Mouse (Mus musculus): ENCODE data around the gene Nrxn2. TPM values are rescaled to one million over a fixed set of nuclear protein-coding genes. Genes with fewer than 3 reads are reported as not detected.

The Nrxn2 gene
- polyA plus RNA-seq, 1 experiment from 2014 or later, result 0.50 TPM

DNA sequence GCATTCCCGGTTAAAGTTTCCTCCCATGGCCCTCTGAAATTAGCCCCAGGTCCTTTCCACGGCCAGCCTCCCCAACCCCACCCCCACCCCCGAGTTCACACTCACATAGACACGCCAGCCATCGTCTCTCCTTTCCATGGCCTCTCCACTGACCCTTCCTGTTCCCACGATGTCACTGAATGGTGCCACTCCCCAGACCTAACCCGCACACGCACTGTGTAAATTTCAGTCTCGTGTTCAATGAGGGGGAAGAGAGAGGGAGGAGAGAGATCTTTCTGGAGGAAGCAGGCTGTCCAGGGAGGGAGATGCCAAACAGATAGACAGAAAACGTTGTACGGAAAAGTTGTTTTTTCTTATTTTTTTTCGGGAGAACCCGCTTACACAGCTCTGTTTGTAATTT, 111.8 kb downstream of the Nrxn2 start:
- Histone ChIP-seq H3K9ac (ENCODE audit: low read depth, low read length) (no peak overlapping the region), H3K9me3 (replicated peaks; ENCODE audit: control insufficient read depth, low read length) (no peaks in the 10 kb centered on the region), H3K4me3 (ENCODE audit: low read depth, low read length) (no peak overlapping the region), H3K27ac (ENCODE audit: low read length) (no peak overlapping the region), H3K36me3 (ENCODE audit: control insufficient read depth, insufficient read depth) (no peaks in the 10 kb centered on the region), H3K27me3 (ENCODE audit: control insufficient read depth, insufficient read depth, low read depth, low read length) (peaks cover 53% of the 10 kb centered on the region), H3K4me2 (ENCODE audit: low read depth, low read length) (no peak overlapping the region), H3K4me1 (ENCODE audit: control insufficient read depth, low read depth, low read length) (no peaks in the 10 kb centered on the region)
- 23% methylated on average over 13 of the region's 13 CpGs for WGBS (ENCODE audit: insufficient replicate concordance)
- ATAC-seq (ENCODE audit: low read depth), result no peak

DNA sequence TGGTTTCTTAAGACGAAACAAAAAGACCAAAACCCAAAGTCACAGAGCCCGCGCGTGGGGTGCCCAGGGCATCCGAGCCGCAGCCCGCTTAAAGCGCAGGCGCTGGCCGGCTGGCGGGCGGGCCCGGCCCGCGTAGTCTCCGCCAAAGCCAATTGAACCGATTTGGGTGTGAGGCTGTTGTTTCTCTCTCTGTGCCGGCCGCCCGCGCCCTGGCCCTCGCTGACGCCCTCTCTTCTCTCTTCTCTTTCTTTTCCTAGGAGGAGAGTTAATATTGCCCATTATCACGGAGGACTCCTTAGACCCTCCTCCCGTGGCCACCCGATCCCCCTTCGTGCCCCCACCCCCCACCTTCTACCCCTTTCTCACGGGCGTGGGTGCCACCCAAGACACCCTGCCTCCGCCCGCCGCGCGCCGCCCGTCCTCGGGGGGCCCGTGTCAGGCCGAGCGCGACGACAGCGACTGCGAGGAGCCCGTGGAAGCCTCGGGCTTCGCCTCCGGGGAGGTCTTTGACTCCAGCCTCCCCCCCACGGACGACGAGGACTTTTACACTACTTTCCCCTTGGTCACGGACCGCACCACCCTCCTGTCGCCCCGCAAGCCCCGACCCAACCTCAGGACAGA, 112.6 kb downstream of the Nrxn2 start:
- Histone ChIP-seq H3K27me3 (ENCODE audit: control insufficient read depth, insufficient read depth, low read depth, low read length) (peaks cover 53% of the 10 kb centered on the region), H3K9me3 (replicated peaks; ENCODE audit: control insufficient read depth, low read length) (no peaks in the 10 kb centered on the region), H3K36me3 (ENCODE audit: control insufficient read depth, insufficient read depth) (no peaks in the 10 kb centered on the region), H3K27ac (ENCODE audit: low read length) (no peak overlapping the region), H3K4me1 (ENCODE audit: control insufficient read depth, low read depth, low read length) (no peaks in the 10 kb centered on the region), H3K4me3 (ENCODE audit: low read depth, low read length) (peak overlapping the region; percentile 23), H3K4me2 (ENCODE audit: low read depth, low read length) (peak overlapping the region; percentile 51), H3K9ac (ENCODE audit: low read depth, low read length) (no peak overlapping the region)
- WGBS (ENCODE audit: insufficient replicate concordance), result 1% methylated on average over 56 of the region's 56 CpGs
- no peak for ATAC-seq (ENCODE audit: low read depth)

DNA sequence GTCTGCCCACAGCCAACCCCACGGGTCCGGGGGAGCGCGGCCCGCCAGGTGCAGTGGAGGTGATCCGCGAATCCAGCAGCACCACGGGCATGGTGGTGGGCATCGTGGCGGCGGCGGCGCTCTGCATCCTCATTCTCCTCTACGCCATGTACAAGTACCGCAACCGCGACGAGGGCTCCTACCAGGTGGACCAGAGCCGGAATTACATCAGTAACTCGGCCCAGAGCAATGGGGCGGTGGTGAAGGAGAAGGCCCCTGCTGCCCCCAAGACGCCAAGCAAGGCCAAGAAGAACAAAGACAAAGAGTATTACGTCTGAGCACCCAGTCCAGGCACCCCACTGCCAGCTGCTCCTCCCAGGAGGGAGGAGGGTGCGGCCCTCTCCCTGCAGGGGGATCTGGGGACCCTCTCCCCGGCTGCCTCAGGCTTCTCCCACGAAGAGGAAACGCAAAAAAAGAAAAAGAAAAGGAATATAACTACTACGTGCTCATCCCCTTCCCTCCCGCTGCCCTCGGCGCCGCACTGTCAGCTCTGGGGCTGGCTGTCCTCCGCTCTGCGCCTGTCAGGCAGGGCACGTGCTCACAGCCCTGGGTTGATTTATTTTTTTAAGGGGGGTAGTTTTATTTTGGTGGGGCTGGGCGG, 113.4 kb downstream of the Nrxn2 start:
- Histone ChIP-seq H3K4me2 (ENCODE audit: low read depth, low read length) (peak overlapping the region; percentile 51; the same call in 1 of the 2 replicates), H3K27me3 (ENCODE audit: control insufficient read depth, insufficient read depth, low read depth, low read length) (peaks cover 53% of the 10 kb centered on the region), H3K4me1 (ENCODE audit: control insufficient read depth, low read depth, low read length) (no peaks in the 10 kb centered on the region), H3K9ac (ENCODE audit: low read depth, low read length) (no peak overlapping the region), H3K4me3 (ENCODE audit: low read depth, low read length) (0 out of 2 replicates have a peak overlapping the region, but pooled peaks have one; percentile 23), H3K9me3 (replicated peaks; ENCODE audit: control insufficient read depth, low read length) (no peaks in the 10 kb centered on the region), H3K27ac (ENCODE audit: low read length) (no peak overlapping the region), H3K36me3 (ENCODE audit: control insufficient read depth, insufficient read depth) (no peaks in the 10 kb centered on the region)
- under 1% methylated on average over 35 of the region's 36 CpGs for WGBS (ENCODE audit: insufficient replicate concordance)
- no peak for ATAC-seq (ENCODE audit: low read depth)

DNA sequence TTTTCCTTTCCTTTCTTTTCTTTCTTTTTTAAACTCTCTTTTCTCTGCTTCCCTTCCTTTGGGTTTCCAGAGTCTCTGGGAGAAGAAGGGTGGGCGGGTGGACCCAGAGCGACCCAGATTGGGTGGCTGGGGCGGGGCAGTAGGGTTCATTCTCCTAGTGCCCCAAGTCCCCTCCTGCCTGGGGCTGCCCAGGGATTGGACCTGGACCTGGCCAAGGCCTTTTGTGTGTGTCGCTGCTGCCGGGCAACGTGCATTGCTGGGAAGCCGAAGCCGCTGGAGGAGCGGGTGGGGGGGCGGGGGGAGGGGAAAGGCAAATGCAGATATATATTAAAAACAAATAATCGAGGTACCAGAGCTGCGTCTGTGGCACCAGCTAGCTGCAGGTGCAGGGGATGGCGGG, 114.1 kb downstream of the Nrxn2 start:
- Histone ChIP-seq H3K9ac (ENCODE audit: low read depth, low read length) (no peak overlapping the region), H3K4me2 (ENCODE audit: low read depth, low read length) (no peak overlapping the region)

DNA sequence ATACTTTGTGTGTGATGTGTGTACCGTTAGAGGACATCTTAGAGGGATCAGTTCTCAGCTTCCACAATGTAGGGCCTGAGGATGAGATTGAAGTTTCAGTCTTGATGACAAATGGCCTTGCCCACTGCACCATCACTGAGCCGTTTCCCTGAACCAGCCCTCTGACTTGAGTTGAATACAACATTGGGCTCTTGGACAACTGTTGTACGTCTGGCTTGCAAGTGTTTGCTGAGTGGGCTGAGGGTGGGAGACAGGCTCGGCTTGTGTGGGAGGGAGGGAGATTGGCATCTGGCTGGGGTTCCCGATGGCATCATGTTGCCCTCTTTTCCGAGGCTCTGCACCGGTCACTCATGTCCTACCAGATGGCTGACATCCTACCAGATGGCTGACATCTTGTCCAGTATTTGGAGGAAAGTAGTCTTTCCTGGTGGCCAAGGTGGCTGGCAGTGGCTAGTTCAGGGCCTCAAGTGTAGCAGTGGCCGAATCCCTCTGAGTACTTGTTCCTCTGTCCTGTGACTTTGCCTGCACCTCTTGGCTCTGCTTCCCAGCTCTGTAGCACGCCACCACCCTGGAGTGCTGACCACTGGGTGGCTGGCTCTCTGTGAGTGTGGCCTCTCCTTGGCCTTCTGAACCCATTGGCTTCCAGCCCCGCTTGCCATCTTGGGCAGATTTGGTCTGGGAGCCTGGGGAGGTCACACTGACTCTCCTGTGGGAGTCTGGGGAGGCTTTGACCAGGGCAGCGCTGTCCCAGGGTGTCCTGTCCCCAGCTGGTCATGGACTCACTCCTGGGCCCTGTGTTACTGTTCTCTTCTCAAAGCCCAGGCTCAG, 115.0 kb downstream of the Nrxn2 start:
- ATAC-seq (ENCODE audit: low read depth), result no peak
- no peaks in the 10 kb centered on the region for H3K9me3 ChIP-seq (replicated peaks; ENCODE audit: control insufficient read depth, low read length)
- H3K4me3 ChIP-seq (ENCODE audit: low read depth, low read length), result no peak overlapping the region
- no peak overlapping the region for H3K4me2 ChIP-seq (ENCODE audit: low read depth, low read length)
- 58% methylated on average over 11 of the region's 11 CpGs for WGBS (ENCODE audit: insufficient replicate concordance)
- no peak overlapping the region for H3K27ac ChIP-seq (ENCODE audit: low read length)
- H3K4me1 ChIP-seq (ENCODE audit: control insufficient read depth, low read depth, low read length), result no peaks in the 10 kb centered on the region
- H3K36me3 ChIP-seq (ENCODE audit: control insufficient read depth, insufficient read depth), result no peaks in the 10 kb centered on the region
- H3K27me3 ChIP-seq (ENCODE audit: control insufficient read depth, insufficient read depth, low read depth, low read length), result peaks cover 53% of the 10 kb centered on the region
- no peak overlapping the region for H3K9ac ChIP-seq (ENCODE audit: low read depth, low read length)

More for the DNA sequence above, 114.1 kb downstream of the Nrxn2 start:
- Histone ChIP-seq H3K27me3 (ENCODE audit: control insufficient read depth, insufficient read depth, low read depth, low read length) (peaks cover 53% of the 10 kb centered on the region), H3K4me1 (ENCODE audit: control insufficient read depth, low read depth, low read length) (no peaks in the 10 kb centered on the region), H3K4me3 (ENCODE audit: low read depth, low read length) (no peak overlapping the region), H3K9me3 (replicated peaks; ENCODE audit: control insufficient read depth, low read length) (no peaks in the 10 kb centered on the region), H3K36me3 (ENCODE audit: control insufficient read depth, insufficient read depth) (no peaks in the 10 kb centered on the region), H3K27ac (ENCODE audit: low read length) (no peak overlapping the region)
- WGBS (ENCODE audit: insufficient replicate concordance), result 11% methylated on average over 13 of the region's 13 CpGs
- no peak for ATAC-seq (ENCODE audit: low read depth)

DNA sequence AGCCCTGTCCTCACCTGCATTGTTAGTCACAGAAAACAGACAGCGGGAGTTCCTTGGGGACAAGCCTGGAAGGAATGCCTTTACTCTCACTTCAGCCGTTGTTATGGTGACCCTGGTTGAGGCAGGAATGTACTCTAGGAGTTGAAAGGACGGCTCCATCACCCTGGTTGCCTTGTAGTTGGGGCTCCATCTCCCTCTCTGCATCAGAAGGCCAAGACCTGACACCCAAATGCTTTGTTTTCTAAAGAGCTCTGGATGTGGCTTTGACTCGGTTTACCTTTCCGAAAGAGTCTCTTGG, 115.5 kb downstream of the Nrxn2 start:
- Histone ChIP-seq H3K27ac (ENCODE audit: low read length) (no peak overlapping the region), H3K9ac (ENCODE audit: low read depth, low read length) (no peak overlapping the region), H3K27me3 (ENCODE audit: control insufficient read depth, insufficient read depth, low read depth, low read length) (peaks cover 52% of the 10 kb centered on the region), H3K4me3 (ENCODE audit: low read depth, low read length) (no peak overlapping the region), H3K36me3 (ENCODE audit: control insufficient read depth, insufficient read depth) (no peaks in the 10 kb centered on the region), H3K9me3 (replicated peaks; ENCODE audit: control insufficient read depth, low read length) (no peaks in the 10 kb centered on the region), H3K4me2 (ENCODE audit: low read depth, low read length) (no peak overlapping the region), H3K4me1 (ENCODE audit: control insufficient read depth, low read depth, low read length) (no peaks in the 10 kb centered on the region)
- no peak for ATAC-seq (ENCODE audit: low read depth)
- WGBS (ENCODE audit: insufficient replicate concordance), result 57% methylated on average over 5 of the region's 5 CpGs

DNA sequence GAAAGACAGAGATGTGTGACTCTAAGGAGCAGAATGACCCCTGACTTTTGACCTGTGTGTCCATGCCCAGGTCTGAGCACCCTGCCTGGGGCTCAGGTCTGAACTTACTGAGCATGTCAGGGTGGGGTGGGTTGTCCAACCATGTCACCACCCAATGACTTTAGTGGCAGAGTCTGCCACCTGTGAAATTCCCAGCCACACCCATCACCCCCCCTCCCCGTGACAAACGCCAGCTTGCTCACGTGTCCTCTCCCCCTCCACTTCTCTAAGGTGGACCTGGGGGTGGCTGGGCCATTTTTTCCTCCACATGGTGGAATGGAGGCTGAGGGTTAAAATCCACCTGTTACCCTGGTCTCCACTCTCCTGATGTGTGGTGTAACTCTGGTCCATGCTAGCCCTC, 117.7 kb downstream of the Nrxn2 start:
- Histone ChIP-seq H3K36me3 (ENCODE audit: control insufficient read depth, insufficient read depth) (no peaks in the 10 kb centered on the region), H3K9ac (ENCODE audit: low read depth, low read length) (no peak overlapping the region), H3K4me1 (ENCODE audit: control insufficient read depth, low read depth, low read length) (no peaks in the 10 kb centered on the region), H3K4me3 (ENCODE audit: low read depth, low read length) (no peak overlapping the region), H3K4me2 (ENCODE audit: low read depth, low read length) (no peak overlapping the region), H3K27me3 (ENCODE audit: control insufficient read depth, insufficient read depth, low read depth, low read length) (peaks cover 32% of the 10 kb centered on the region), H3K9me3 (replicated peaks; ENCODE audit: control insufficient read depth, low read length) (no peaks in the 10 kb centered on the region), H3K27ac (ENCODE audit: low read length) (no peak overlapping the region)
- ATAC-seq (ENCODE audit: low read depth), result no peak
- 37% methylated on average over 3 of the region's 3 CpGs for WGBS (ENCODE audit: insufficient replicate concordance)

DNA sequence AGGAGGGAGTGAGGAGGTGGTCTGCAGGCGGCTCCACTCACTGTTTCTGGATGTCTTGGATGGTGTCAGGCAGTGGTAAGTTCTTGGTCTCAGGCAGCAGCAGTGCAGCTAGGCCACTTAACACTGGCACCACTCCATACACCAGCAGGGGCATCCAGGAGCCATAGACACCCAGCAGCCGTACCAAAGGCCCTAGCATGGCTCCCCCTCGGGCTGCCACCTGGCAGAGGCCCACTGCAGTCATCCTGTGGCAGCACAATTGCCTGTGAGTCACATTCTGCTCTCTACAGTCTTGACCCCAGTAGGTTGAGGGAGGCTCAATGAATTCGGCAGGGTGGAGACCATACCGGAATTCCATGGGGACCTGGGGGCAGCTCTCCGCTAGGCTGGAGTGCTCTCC, 118.2 kb downstream of the Nrxn2 start:
- Histone ChIP-seq H3K9ac (ENCODE audit: low read depth, low read length) (no peak overlapping the region), H3K27me3 (ENCODE audit: control insufficient read depth, insufficient read depth, low read depth, low read length) (peaks cover 28% of the 10 kb centered on the region), H3K4me3 (ENCODE audit: low read depth, low read length) (no peak overlapping the region), H3K9me3 (replicated peaks; ENCODE audit: control insufficient read depth, low read length) (no peaks in the 10 kb centered on the region), H3K4me1 (ENCODE audit: control insufficient read depth, low read depth, low read length) (no peaks in the 10 kb centered on the region), H3K36me3 (ENCODE audit: control insufficient read depth, insufficient read depth) (no peaks in the 10 kb centered on the region), H3K4me2 (ENCODE audit: low read depth, low read length) (no peak overlapping the region), H3K27ac (ENCODE audit: low read length) (no peak overlapping the region)
- no peak for ATAC-seq (ENCODE audit: low read depth)
- 53% methylated on average over 6 of the region's 6 CpGs for WGBS (ENCODE audit: insufficient replicate concordance)

DNA sequence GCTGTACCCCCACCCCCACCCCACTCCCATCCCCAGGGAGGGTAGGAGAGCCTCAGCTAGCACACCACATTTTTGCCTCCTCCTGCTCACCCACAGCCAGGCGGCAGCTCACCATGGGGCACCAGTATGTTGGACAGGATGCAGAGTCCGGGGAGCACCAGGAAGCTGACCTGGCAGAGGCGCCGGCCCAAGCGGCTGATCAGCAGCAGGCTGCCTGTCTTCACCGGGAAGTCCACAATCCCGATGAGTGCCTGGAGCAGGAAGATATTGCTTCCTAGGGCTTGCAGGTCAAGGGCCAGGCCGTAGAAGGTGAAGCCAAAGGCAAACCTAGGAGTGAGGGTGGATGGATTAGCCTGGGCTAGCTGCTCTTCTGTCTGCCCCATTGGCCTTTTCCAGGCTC, 119.0 kb downstream of the Nrxn2 start:
- H3K4me2 ChIP-seq (ENCODE audit: low read depth, low read length), result no peak overlapping the region
- H3K4me1 ChIP-seq (ENCODE audit: control insufficient read depth, low read depth, low read length), result no peaks in the 10 kb centered on the region
- ATAC-seq (ENCODE audit: low read depth), result no peak
- no peak overlapping the region for H3K27ac ChIP-seq (ENCODE audit: low read length)
- 57% methylated on average over 8 of the region's 8 CpGs for WGBS (ENCODE audit: insufficient replicate concordance)
- H3K36me3 ChIP-seq (ENCODE audit: control insufficient read depth, insufficient read depth), result no peaks in the 10 kb centered on the region
- no peak overlapping the region for H3K9ac ChIP-seq (ENCODE audit: low read depth, low read length)
- no peaks in the 10 kb centered on the region for H3K9me3 ChIP-seq (replicated peaks; ENCODE audit: control insufficient read depth, low read length)
- H3K4me3 ChIP-seq (ENCODE audit: low read depth, low read length), result no peak overlapping the region
- peaks cover 19% of the 10 kb centered on the region for H3K27me3 ChIP-seq (ENCODE audit: control insufficient read depth, insufficient read depth, low read depth, low read length)

All from liver, embryonic 16.5 days (tissue).